Mouse (Mus musculus): ENCODE results near the gene Dok3. TPM values are rescaled to one million over a fixed set of nuclear protein-coding genes. Genes with fewer than 3 reads are reported as not detected.
A peak's percentile ranks its signal among the peaks of the same experiment; 100 is the strongest.
"Not testable (repeated sequence)": the region's sequence is repeated elsewhere in the genome, so short reads cannot be mapped to it uniquely, and the experiment has no call there.

Gene Dok3
- polyA plus RNA-seq, 1 experiment from 2014 or later = 9.1 TPM

GRCm38 (mm10) chr13:55571977-55572376, 42.9 kb upstream of the Dok3 start:
- Histone ChIP-seq H3K27ac (ENCODE audit: low read length) (no peak overlapping the region), H3K9me3 (ENCODE audit: low read length) (no peaks in the 10 kb centered on the region), H3K27me3 (replicated peaks; ENCODE audit: insufficient read depth, low read length) (no peaks in the 10 kb centered on the region), H3K9ac (replicated peaks; ENCODE audit: low read depth) (no peak overlapping the region), H3K36me3 (ENCODE audit: insufficient read depth, low read length) (no peaks in the 10 kb centered on the region), H3K4me2 (replicated peaks; ENCODE audit: low read depth, low read length) (no peak overlapping the region), H3K4me1 (ENCODE audit: insufficient read depth, low read depth, low read length) (peaks cover 9% of the 10 kb centered on the region; the same call in 1 of the 2 replicates), H3K4me3 (ENCODE audit: low read depth, low read length) (no peak overlapping the region)
- 65% methylated on average over 2 of the region's 2 CpGs for WGBS
- DNase-seq (ENCODE audit: low spot score) (no peak), ATAC-seq (no peak)
- TF ChIP-seq EP300 (IDR thresholded peaks at IDR 0.05) (no peak), CTCF (IDR thresholded peaks at IDR 0.05) (no peak)

GRCm38 (mm10) chr13:55571027-55571751, 42.1 kb upstream of the Dok3 start, which contains the start of gene Fam193b:
TSS of gene Fam193b (minus strand) at chr13:55571120.
- Histone ChIP-seq H3K27ac (ENCODE audit: low read length) (peak within 1 kb of the TSS; percentile 81), H3K4me2 (replicated peaks; ENCODE audit: low read depth, low read length) (peak within 1 kb of the TSS; percentile 92), H3K4me3 (ENCODE audit: low read depth, low read length) (peak within 1 kb of the TSS; percentile 92), H3K36me3 (ENCODE audit: insufficient read depth, low read length) (no peaks in the 10 kb centered on the region), H3K27me3 (replicated peaks; ENCODE audit: insufficient read depth, low read length) (no peaks in the 10 kb centered on the region), H3K4me1 (ENCODE audit: insufficient read depth, low read depth, low read length) (peaks cover 9% of the 10 kb centered on the region; the same call in 1 of the 2 replicates), H3K9me3 (ENCODE audit: low read length) (no peaks in the 10 kb centered on the region), H3K9ac (replicated peaks; ENCODE audit: low read depth) (peak within 1 kb of the TSS; percentile 86)
- WGBS = 2% methylated on average over 45 of the region's 47 CpGs
- no peak for TF ChIP-seq EP300 (IDR thresholded peaks at IDR 0.05)
- TF ChIP-seq CTCF (IDR thresholded peaks at IDR 0.05) = no peak
- ATAC-seq = peak; percentile 98
- DNase-seq (ENCODE audit: low spot score) = peak; percentile 95

- peak; percentile 40 for DNase-seq (ENCODE audit: low spot score)
- Histone ChIP-seq H3K4me2 (replicated peaks; ENCODE audit: low read depth, low read length) (peak overlapping the region; percentile 92), H3K9me3 (ENCODE audit: low read length) (no peaks in the 10 kb centered on the region), H3K36me3 (ENCODE audit: insufficient read depth, low read length) (no peaks in the 10 kb centered on the region), H3K27me3 (replicated peaks; ENCODE audit: insufficient read depth, low read length) (no peaks in the 10 kb centered on the region), H3K4me3 (ENCODE audit: low read depth, low read length) (peak overlapping the region; percentile 92), H3K4me1 (ENCODE audit: insufficient read depth, low read depth, low read length) (peaks cover 9% of the 10 kb centered on the region; the same call in 1 of the 2 replicates), H3K9ac (replicated peaks; ENCODE audit: low read depth) (peak overlapping the region; percentile 86), H3K27ac (ENCODE audit: low read length) (peak overlapping the region; percentile 81)
- TF ChIP-seq CTCF (IDR thresholded peaks at IDR 0.05) (no peak), EP300 (IDR thresholded peaks at IDR 0.05) (no peak)
- WGBS = under 1% methylated on average over 31 of the region's 47 CpGs
- ATAC-seq = peak; percentile 61
These were observed 41.3 kb upstream of the Dok3 start for GRCm38 (mm10) chr13:55570286-55570973.

- Histone ChIP-seq H3K9ac (replicated peaks; ENCODE audit: low read depth) (peak overlapping the region; percentile 86), H3K4me3 (ENCODE audit: low read depth, low read length) (peak overlapping the region; percentile 92), H3K27me3 (replicated peaks; ENCODE audit: insufficient read depth, low read length) (no peaks in the 10 kb centered on the region), H3K4me1 (ENCODE audit: insufficient read depth, low read depth, low read length) (peaks cover 9% of the 10 kb centered on the region; the same call in 1 of the 2 replicates), H3K36me3 (ENCODE audit: insufficient read depth, low read length) (no peaks in the 10 kb centered on the region), H3K4me2 (replicated peaks; ENCODE audit: low read depth, low read length) (peak overlapping the region; percentile 92), H3K27ac (ENCODE audit: low read length) (peak overlapping the region; percentile 81), H3K9me3 (ENCODE audit: low read length) (no peaks in the 10 kb centered on the region)
- 4% methylated on average over 16 of the region's 16 CpGs for WGBS
- ATAC-seq = no peak
- DNase-seq (ENCODE audit: low spot score) = no peak
- TF ChIP-seq CTCF (IDR thresholded peaks at IDR 0.05) (peak; percentile 13; the same call in 1 of the 2 replicates), EP300 (IDR thresholded peaks at IDR 0.05) (no peak)
These were observed 40.7 kb upstream of the Dok3 start for GRCm38 (mm10) chr13:55569726-55570285.

GRCm38 (mm10) chr13:55568524-55568923, 39.4 kb upstream of the Dok3 start:
- 84% methylated on average over 4 of the region's 4 CpGs for WGBS
- H3K4me3 ChIP-seq (ENCODE audit: low read depth, low read length); H3K27ac ChIP-seq (ENCODE audit: low read length); H3K4me2 ChIP-seq (replicated peaks; ENCODE audit: low read depth, low read length); H3K36me3 ChIP-seq (ENCODE audit: insufficient read depth, low read length); H3K4me1 ChIP-seq (ENCODE audit: insufficient read depth, low read depth, low read length); DNase-seq (ENCODE audit: low spot score); H3K9me3 ChIP-seq (ENCODE audit: low read length); ATAC-seq; H3K9ac ChIP-seq (replicated peaks; ENCODE audit: low read depth); H3K27me3 ChIP-seq (replicated peaks; ENCODE audit: insufficient read depth, low read length): not testable (repeated sequence)

- no peaks in the 10 kb centered on the region for H3K9me3 ChIP-seq (ENCODE audit: low read length)
- no peak for TF ChIP-seq EP300 (IDR thresholded peaks at IDR 0.05)
- TF ChIP-seq CTCF (IDR thresholded peaks at IDR 0.05) = no peak
- no peak for ATAC-seq
- WGBS = 95% methylated on average over 2 of the region's 2 CpGs
- H3K9ac ChIP-seq (replicated peaks; ENCODE audit: low read depth) = no peak overlapping the region
- H3K4me2 ChIP-seq (replicated peaks; ENCODE audit: low read depth, low read length) = no peak overlapping the region
- no peak overlapping the region for H3K4me3 ChIP-seq (ENCODE audit: low read depth, low read length)
- peaks cover 9% of the 10 kb centered on the region; the same call in 1 of the 2 replicates for H3K4me1 ChIP-seq (ENCODE audit: insufficient read depth, low read depth, low read length)
- no peak overlapping the region for H3K27ac ChIP-seq (ENCODE audit: low read length)
- H3K36me3 ChIP-seq (ENCODE audit: insufficient read depth, low read length) = no peaks in the 10 kb centered on the region
- DNase-seq (ENCODE audit: low spot score) = no peak
- no peaks in the 10 kb centered on the region for H3K27me3 ChIP-seq (replicated peaks; ENCODE audit: insufficient read depth, low read length)
These were observed 38.9 kb upstream of the Dok3 start for GRCm38 (mm10) chr13:55567949-55568348.

All from lung, postnatal 0 days (tissue).